Mouse (Mus musculus) CH12F3 (cell line): ENCODE measurements around the gene Bnc2.

Source experiments
- in situ Hi-C: fragments of 300-500 bp; cut with MboI; formaldehyde crosslinking; loops from 2 replicates; pipeline ENCODE4 v1.14.3; 2020; ENCODE audit warnings: low sequenced_read_pairs

Gene Bnc2

DNA sequence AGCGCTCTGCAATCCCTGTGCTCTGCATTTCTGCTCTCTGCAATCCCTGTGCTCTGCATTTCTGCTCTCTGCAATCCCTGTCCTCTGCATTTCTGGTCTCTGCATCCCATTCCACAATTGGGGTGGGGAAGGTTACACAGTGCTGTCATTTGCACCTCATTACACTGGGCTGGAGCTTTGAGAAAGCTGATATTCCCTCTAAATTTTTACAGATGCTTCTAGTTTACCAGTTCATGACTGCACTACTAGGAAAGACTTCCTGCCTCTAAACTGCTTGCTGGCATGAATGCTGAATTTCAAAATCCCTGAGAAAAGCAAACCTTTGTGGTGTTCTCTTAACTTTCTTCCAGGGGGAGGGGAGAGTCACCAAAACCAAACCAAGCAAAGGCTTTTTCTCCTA, 41.1 kb downstream of the Bnc2 start:
- in situ Hi-C loops = no loop called here

DNA sequence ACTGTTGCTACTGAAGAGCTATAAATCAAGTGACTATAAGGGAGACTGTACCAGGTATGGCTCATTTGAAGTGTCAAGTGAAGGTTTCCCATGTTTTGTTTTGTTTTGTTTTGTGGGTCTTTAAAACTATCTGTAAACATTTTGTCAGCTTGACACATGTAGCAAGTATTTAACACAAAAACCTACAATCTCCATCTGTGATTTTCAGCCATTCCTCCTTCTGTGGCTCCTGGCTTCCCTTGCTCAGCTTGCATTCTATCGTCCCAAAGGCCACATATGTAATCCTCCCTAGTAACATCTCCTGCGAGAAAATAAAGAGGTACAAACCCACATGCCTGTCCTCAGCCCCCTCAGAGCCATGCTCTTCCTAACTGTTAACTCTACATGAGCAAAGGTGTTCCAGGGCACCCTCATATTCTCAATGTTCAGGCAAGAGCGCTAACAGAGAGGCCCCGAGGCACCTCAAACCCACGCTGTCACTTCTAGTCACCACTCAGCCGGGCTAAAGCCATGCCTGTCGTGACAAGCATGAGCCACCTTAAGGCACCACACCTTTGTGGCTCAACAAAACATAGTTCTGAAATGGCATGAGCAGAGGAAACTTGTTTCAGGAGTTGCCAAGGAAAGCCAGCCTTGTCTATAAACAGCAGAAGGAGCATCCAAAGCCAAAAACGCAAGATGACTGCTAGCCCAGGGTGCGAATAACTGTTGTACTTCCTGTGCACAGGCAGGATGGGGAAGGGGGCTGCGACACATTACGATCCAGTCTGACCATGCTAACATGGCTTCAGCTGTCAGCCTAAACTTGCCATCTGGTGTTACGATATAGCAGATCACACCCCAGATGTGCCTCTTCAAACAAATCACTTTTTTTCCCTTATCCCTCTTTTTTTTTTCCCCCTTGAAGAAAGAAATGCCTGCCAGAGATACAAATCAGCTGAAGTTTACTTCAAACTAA, 42.0 kb downstream of the Bnc2 start:
- in situ Hi-C loops = no loop called here

DNA sequence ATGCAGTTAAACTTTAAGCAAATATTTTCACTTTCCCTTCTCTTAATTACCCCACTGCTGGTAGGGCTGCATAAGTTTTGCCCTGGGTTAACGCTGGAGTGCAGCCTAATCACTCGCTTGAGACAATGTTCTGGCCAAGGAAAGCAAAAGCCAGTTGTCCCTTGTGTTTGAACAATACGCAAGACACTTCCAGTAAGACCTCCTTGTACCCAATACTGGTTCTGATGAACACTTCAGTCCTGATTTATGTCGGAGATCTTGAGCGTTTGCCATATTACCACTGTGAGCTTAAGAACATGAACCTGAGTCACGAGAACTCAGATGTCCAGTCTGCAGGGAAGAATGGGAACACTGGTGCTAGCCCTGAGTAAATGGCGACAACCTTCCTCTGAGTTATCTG, 47.5 kb downstream of the Bnc2 start:
- in situ Hi-C loops = no loop called here

DNA sequence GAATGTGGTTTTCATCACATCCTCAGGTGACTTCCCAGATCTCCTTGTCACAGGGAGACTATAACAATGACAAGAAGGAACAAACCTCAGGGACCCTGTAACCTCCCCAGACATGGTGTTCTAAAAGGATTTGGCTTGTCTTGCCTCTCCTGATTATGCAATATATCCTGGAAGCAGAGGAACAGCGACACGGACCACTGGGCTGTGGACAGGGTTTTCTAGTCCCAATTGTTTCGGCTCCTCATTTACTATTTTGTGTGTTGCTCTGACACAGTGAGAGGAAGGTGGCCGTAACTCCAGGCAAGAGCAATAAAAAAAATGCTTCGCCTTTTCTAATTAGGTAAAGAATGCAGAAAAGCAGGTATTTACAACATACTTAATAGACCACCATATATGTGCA, 51.8 kb downstream of the Bnc2 start:
- in situ Hi-C loops = no loop called here

DNA sequence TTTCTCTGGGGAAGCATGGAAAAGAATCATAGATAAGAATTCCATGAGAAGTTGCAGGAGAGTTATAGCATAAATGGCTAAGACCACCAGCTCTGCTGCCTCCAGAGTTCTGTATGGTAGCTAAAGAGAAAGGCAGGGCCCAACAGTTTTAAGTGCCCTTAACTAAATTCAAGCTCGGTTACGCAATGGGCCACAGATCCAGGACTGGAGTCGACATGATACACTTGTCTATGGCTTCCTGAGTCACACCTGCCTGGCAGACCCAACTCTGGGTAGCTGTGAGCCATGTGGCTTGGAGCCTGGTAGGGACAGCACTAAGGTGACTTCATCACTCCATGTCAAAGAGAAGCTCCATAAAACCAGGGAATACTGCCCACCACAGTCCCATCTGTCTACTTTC, 53.3 kb downstream of the Bnc2 start:
- in situ Hi-C loops = no loop called here

DNA sequence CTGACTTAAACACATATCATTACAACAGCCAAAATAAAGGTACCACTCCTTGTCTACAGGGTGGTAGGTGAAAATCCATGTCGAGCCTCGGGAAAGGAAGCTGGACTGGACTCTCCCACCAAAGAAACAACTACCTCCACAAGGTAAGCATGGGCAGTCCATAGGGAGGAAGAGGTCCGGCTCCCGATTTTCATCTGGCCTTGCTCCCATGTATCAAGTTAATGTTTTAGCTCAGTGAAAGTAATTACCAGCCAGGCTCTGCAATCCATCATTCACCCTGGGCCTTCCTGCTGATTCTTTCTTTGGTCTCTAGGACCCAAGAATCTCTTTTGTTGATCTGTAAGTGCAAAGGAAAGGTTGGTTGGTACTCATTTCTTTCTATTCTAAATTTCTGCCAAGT, 65.2 kb downstream of the Bnc2 start:
- in situ Hi-C loops = no loop called here

DNA sequence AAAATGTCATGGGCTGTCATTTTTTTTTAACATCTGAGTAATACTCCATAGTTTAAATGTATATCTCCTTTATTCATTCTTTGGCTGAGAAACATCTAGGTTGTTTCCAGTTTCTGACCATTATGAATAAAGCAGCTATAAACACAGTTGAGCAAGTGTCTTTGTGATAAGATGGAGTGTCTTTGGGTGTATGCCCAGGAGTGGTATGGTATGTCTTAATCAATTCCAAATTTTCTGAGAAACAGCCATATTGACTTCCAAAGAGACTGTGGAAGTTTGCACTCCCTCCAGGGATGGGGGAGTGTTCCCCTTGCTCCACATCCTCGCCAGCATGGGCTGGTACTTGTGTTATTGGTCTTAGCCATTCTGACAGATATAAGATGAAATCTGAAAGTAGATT, 70.6 kb downstream of the Bnc2 start:
- in situ Hi-C loops = no loop called here

DNA sequence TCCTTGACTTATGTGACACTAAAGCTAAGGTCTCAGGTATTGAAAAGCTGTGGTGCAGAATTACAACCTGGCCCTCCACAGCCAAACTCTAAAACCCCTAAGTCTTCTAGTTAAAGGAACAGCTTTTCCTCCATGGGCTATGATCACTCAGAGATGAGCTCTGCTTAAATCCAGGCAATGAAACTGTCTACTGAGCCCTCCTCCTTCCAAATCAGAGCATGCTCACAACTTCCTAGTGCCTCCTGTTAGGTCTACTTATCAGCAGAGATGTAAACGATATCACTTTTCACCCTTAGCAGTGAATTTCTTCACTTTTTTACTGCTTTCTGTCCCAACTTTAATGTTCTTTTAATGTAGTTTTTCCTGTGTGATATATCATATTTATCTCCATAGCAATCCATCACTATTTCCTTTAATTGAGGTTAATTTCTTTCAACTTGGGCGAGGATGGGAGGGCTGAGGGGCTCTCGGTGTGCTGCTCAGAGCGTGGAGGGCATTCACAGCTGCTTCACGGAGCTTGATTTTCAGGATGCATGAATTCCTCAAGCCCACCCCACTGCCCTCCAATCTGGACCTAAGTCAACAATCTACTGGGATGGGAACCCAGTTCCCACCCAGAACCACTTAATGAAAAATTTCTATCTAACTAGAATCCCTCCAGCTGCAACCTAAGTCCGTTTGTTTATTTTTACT, 94.7 kb downstream of the Bnc2 start:
- in situ Hi-C loops = no loop called here

DNA sequence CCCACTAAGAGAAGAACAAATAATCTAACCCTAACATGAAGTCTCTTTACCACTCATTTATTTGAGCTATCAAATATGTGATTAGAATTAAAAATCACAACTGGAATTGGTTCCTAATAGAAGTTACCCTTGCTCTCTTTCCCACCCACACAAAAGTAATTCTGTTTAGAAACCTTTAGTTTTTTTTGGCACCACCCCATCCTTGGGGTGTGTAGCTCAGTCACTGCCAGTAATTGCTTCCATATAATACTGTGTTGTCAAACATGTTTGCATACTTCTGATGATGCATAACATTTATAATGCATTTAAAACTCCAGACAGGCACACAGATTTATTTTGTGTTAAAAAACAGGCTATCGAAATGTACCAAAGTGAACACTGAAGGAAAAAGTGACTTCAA, 96.8 kb downstream of the Bnc2 start:
- in situ Hi-C loops = no loop called here

DNA sequence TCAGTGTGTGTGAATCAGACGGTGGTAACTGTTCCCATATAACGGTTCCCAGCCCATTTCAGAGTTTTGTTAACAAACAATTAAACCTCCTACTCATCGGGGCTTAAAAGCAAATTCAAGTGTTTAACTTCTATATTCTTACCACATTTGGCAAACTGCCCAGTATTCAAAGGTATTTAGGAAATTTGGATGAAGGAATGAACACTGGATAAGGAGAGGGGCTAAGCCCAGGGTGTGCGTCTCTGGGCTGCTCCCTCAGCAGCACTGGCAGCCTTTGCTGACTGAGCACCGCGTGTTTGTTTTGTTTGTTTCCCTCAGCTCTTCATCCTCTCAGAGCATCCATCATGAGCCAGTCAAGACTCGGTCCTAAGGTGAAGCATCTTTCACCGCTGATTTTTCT, 109.0 kb downstream of the Bnc2 start:
- in situ Hi-C loops = no loop called here

DNA sequence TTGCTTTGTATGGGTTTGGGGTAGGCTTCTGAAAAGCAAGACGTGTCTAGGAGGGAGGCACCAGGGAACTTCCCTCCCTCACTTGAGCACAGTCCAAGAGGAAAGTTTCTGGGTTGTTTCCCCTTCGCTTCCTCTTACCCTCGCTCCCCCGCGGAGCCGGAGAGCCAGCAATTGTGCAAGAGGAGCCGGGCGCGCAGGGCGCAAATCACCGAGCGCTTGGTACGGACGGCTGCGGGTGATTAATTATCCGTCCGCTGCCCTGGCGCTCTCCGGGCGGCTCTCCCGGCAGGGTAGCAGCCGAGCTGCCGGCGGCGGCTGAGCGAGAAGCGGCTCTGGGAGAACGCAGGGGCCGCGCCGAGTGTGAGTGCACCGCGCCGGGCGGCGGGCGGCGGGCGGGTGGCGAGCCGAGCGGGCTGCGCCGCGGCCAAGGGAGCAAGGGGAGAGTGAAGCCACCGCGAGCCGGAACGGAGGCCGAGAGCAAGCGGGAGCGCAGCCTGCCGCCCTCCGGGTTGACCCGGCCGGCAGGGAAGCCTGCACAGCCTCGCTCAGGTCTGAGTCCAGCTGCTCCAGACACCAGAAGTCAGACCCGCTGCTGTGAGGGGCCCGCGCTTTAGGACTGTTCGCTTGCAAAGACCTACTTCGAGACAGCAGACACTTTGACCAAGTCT, 129.7 kb downstream of the Bnc2 start:
- in situ Hi-C loops = no loop called here

DNA sequence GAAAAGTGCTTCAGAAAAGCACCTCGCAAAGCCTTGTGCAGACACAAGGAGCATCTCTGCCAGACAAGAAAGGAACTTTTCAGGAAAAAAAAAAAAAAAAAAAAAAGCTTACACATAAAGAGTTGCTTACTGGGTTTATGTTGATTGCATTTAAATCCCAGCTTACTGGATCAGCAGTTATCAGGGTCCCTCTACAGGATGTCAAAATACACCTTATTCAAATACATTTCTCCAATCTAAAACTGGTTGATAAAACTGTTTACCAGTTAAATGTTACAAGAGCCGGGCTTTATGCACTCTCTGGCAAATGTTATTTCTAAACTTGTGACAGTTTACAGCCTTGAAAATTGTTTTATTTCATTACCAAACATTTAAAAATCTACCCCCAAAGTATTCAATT, 130.4 kb downstream of the Bnc2 start:
- in situ Hi-C loops = no loop called here

DNA sequence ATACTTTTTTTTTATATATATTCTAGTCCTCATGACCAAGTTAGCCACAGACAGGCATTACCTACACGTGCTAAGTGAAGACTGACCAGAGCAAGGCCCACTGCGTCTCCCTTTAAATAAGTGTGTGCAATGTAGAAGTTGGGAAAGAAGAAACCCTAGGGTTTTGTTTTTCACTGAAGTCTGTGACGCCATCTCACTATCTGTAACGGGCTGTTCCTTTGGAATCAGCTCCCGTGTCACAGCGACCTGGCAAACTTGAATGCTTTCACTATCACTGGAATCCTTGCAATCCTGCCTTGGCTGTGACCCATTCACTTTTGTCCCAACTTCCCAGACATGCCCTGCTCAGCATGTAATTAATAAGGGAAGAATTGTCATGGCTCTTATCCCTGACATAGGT, 134.5 kb downstream of the Bnc2 start:
- in situ Hi-C loops = no loop called here

DNA sequence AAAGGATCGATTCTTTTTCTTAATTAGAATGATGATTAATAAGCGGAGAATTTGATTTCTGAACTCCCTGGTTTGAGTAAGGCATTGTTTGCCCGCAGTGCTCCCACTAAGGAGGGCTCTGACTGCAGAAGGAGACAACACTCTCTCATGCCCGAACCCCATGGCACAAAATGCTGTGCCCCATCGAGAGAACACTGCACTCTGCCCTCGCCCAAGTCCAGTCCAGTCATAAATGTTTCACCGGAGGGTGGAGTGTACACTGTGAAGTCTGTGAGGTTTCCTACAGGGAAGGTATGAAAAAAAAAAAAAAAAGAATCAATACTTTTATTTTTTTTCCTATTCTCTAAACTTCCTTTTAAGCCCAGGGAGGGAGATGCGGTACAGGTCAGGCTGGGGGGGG, 135.7 kb downstream of the Bnc2 start:
- in situ Hi-C loops = no loop called here

DNA sequence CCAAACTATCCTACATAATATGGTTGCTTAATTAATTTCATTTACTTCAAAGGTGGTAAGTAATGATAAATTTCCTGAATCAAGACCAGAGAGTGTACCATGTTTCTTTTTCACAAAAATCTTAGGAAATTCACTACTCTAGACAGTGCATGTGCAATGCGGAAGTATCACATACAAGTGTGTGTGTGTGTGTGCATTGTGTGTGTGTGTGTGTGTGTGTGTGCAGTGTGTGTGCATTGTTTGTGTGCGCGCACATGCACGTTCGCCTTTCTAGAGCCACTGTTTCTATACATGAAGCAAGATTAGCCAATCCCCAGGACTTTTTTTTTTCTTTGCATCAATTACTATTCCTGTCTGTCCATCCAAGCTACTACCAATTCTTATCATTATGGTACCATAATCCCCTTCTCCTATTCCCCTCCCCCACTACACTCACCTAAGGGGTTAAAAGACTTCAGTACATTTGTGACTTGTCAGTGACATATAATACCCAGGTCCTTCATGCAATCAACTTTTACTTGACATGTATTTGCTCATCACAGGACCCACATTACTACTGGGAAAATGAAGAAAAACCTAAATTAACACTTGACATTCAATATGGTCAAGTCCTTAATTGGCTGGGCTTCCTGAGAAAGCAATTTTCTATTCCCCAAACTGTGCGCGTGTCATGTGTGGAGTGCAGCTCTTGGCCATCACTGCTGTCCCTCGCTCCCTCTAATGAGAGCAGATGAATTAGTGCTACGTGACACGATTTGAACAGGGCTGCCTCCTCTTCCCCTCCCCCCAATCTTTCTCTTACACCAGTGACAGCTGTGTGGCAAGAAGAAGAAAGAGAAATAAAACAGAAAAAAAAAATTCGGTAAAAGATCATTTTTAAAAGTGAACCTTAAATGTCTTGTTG, 145.9 kb downstream of the Bnc2 start:
- in situ Hi-C loops = no loop called here

DNA sequence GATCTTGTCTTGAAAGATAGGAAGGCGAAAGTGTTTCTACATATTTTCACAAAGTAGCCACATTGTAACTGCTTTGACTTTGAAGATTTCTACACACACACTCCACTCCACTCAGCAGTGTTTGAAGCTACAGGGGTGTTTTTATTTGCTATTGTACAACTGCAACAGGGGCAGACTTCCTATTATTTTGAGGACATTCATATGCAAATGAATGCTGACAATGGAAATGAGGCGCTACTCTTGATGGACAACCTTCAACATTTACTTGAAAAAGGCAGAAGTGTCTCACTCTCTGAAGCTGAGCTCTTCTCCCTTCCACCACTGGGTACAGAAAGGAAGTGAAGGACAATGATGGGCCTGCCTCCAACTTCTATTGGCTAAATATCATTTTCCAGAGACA, 146.7 kb downstream of the Bnc2 start:
- in situ Hi-C loops = no loop called here

DNA sequence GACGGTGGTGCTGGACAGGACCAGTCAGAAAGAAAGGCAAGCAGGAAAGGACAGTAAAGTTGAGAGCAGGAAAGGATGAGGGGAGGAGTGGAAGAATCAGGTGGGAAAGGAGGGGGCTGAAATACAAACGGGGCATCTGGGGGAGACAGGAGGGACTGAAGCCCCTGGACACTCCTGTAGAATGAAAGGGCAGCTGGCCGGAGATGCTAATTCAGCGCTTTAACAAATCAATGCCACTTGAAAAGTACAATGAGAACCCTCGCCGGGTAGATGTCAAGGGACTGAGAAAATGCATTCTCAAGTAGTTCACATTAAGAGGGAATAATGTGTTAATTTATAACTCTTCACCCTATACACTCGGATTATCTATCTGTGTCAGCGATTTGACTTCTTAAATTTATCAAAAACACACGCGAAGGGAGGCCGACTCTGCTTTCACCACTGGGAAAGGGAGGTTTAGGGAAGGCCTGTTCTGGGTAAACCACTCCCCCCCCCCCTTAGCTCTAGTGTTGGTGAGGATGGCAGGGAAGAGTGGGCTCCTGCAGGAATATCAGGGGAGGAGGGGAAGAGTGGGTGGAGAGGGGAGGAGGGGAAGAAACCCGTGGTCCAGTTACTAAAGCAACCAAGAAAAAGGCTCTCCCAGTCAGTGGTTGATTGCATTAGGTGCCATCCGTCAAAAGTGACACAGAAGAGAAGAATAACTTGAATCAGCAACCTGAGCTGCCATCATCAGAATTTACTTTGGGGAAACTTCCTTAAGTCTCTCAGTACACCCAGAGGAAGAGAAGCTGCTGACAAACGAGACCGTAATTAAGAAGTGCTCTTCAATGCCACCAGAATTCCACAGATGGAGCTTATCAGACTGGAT, 147.8 kb downstream of the Bnc2 start:
- in situ Hi-C loops = no loop called here

DNA sequence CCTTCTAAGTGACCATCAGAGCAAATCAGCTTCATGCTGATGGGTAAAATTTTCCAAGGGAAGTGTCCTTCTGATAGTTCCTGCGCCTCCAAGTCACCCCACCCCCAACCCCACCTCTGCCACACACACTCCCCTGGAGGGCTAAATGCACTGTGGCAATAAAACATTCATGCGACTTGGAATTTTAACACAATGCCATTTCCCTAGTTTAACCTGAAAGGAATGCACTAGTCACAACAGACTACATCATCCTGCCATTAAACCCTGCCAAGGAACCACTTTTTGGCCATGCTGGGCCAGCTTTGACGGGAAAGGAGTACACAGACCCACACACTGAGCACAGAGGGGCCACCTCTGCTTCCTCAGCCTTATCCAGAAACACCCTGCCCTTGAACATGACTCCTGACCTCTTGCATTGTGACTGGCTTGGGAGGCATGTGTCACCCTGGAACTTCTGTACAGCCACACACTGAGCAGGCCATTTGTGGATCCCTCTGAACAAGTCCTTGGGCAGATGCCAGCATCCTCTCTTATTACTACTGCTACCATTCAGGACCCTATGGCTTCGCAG, 151.3 kb downstream of the Bnc2 start:
- in situ Hi-C loops = no loop called here

DNA sequence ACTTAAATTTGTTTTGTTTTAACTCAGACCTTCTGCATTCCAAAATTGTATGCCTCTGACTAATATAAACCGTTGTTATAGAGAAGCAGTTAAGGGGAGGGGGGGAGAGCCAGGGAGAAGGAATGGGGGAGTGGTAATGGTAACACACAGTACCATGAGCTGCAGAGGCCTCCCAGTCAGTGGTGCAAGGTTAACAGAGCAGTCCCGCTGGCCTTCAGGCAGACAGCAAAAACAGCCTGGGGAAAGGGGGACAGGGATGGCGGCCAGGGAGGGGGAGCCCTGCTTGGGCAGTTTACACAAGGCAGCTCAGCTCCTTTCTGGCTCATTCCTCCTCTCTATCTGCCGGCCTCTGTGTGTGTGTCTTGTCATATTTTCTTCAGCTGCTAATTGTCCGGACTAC, 151.9 kb downstream of the Bnc2 start:
- in situ Hi-C loops = no loop called here

DNA sequence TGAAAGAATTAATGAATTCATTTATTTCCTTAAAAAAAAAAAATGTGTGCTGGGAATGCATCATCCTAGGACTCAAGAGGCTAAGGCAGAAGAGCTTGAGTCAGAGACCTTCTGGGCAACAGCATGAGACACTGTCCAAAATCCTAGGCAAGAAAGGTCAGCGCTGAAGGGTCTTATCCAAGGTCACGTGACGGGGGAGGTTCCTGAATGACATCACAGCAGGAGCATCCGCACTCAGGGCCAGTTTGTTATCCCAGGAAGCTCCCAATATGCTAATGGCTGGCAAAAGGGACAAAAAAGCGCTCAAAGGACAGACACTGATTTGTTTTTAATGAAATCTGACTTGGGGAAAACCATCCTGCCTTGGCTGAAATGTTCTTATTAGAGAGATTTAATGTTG, 153.5 kb downstream of the Bnc2 start:
- in situ Hi-C loops = no loop called here
